Mouse (Mus musculus) MN1 (cell line): ENCODE measurements around the gene Ccdc183.

Experiments used
- DNase-seq: peaks from one replicate; pipeline ENCODE4 v3.0.0-alpha.2; 2016; ENCODE audit warnings: low spot score

The Ccdc183 gene

GRCm38 (mm10) chr2:25607761-25608622 lies 9.5 kb downstream of the Ccdc183 start, which contains the start of gene Rabl6:
Gene Rabl6, minus strand, starts transcription at chr2:25608521.
- DNase-seq: peak; percentile 89

GRCm38 (mm10) chr2:25602526-25602925 lies 15.0 kb downstream of the Ccdc183 start:
- DNase-seq: no peak

- no peak for DNase-seq
Observed at GRCm38 (mm10) chr2:25600037-25600436, 17.4 kb downstream of the Ccdc183 start.

GRCm38 (mm10) chr2:25598749-25599148 lies 18.7 kb downstream of the Ccdc183 start:
- DNase-seq: no peak

- DNase-seq: no peak
Observed at GRCm38 (mm10) chr2:25596765-25597510, 20.5 kb downstream of the Ccdc183 start.

GRCm38 (mm10) chr2:25591863-25592262 lies 25.6 kb downstream of the Ccdc183 start:
- DNase-seq: peak; percentile 24

- DNase-seq: no peak
Observed at GRCm38 (mm10) chr2:25588227-25588907, 29.1 kb downstream of the Ccdc183 start.

GRCm38 (mm10) chr2:25587290-25587689 lies 30.2 kb downstream of the Ccdc183 start:
- no peak for DNase-seq

- no peak for DNase-seq
Observed at GRCm38 (mm10) chr2:25585601-25586000, 31.9 kb downstream of the Ccdc183 start.

- DNase-seq: no peak
Observed at GRCm38 (mm10) chr2:25584856-25585255, 32.6 kb downstream of the Ccdc183 start.

- DNase-seq: no peak
Observed at GRCm38 (mm10) chr2:25584152-25584551, 33.3 kb downstream of the Ccdc183 start.

- no peak for DNase-seq
Observed at GRCm38 (mm10) chr2:25583571-25583970, 33.9 kb downstream of the Ccdc183 start.

GRCm38 (mm10) chr2:25583120-25583481 lies 34.4 kb downstream of the Ccdc183 start:
- DNase-seq: no peak

GRCm38 (mm10) chr2:25582466-25583119 lies 34.9 kb downstream of the Ccdc183 start:
- no peak for DNase-seq

- no peak for DNase-seq
Observed at GRCm38 (mm10) chr2:25581901-25582301, 35.6 kb downstream of the Ccdc183 start.

- peak; percentile 78 for DNase-seq
Observed at GRCm38 (mm10) chr2:25581294-25581864, 36.1 kb downstream of the Ccdc183 start, which contains the start of gene Ajm1. Gene Ajm1, minus strand, starts transcription at chr2:25581757.

- no peak for DNase-seq
Observed at GRCm38 (mm10) chr2:25580621-25581101, 36.8 kb downstream of the Ccdc183 start.

- DNase-seq: no peak
Observed at GRCm38 (mm10) chr2:25579737-25580460, 37.6 kb downstream of the Ccdc183 start.

GRCm38 (mm10) chr2:25578796-25579736 lies 38.4 kb downstream of the Ccdc183 start:
- no peak for DNase-seq
